Mouse (Mus musculus) T-cell, adult 2 months (primary cell): Measurements from ENCODE around the gene Fgf22.

ENCODE experiments used
- DNase-seq: peaks from one replicate; pipeline ENCODE4 v3.0.0; 2022; ENCODE audit warnings: low spot score

Gene Fgf22

GRCm38 (mm10) chr10:79793051-79793737 is 38.3 kb downstream of the Fgf22 start, which contains the start of gene Palm:
Gene Palm, plus strand, starts transcription at chr10:79793572.
- peak; percentile 67 for DNase-seq

DNA sequence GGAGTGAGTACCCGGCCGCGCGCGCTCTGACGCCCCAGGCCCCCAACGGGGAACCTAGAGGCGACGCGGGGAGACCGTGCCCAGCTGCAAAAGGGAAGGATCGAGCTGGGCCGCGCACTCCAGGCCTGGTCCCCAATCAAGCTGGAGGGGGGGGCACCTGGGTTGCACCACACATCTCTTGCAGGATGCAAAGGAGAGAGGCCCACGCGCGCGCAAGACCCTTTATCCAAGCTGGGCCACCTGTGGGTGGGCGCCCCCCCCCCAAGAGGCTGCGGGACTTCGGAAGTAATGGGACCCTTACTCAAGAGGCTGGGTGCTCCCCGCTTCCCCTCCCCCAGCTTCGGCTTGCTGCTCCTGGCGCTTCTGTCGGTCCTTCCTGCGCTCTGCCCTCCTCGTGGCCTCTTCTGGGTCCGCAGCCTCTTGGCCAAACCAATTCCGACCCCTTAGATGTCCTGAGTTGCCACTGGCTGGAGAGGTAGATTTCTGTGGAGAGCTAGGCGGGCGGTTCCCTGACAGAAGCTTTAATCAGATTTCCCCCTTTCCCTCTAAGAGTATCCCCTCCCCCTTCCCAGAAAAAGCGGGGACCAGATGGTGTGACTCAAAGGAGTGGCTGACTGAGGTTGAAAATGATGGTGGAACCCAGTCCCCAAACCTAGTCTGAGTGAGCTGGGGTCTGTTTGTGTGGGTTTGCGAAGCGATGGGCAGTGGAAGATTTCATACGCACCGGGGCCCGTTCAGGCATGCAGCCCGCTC is 39.0 kb downstream of the Fgf22 start:
- DNase-seq, result no peak

- DNase-seq, result no peak
Measured at GRCm38 (mm10) chr10:79794491-79794931, 39.6 kb downstream of the Fgf22 start.

DNA sequence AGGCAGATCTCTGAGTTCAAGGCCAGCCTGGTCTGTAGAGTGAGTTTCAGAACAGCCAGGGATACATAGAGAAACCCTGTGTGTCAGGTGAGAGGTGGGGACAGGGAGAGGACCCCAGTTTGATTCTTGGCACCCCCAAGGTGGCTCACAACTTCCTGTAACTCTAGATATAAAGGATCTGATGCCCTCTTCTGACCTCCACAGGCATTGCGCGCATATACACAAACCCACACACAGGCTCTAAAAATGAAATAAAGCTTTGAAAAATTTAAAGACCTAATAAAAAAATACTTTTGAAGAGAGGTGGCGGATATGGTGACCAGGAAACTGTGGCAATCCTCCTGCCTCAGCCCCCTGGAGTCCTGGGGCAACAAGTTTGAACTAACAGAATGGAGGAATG is 41.0 kb downstream of the Fgf22 start:
- no peak for DNase-seq

DNA sequence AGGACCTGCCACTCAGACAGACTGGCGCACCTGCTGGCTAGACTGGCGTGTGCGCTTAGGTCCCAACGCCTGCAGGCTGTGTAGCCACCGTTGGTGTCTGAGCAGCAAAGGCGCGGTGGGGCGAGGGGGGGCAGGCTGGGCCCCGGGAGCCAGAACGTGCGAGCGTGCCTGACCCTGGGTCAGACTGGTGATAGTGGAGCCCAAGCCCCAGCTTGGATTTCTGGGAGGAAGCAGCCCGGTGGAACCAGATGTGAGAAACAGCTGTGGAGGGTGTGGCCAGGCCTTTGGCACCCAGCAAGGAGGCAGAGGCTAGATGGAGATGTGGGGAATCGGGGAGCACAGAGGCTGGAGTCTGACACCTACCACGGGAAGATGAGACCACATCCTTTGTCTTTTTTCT is 42.5 kb downstream of the Fgf22 start:
- DNase-seq, result no peak

GRCm38 (mm10) chr10:79798289-79798928 is 43.5 kb downstream of the Fgf22 start:
- DNase-seq, result no peak

GRCm38 (mm10) chr10:79800508-79800907 is 45.6 kb downstream of the Fgf22 start:
- no peak for DNase-seq

- DNase-seq, result no peak
Measured at GRCm38 (mm10) chr10:79801837-79802236, 47.0 kb downstream of the Fgf22 start.

GRCm38 (mm10) chr10:79802331-79802971 is 47.6 kb downstream of the Fgf22 start:
- DNase-seq, result no peak

GRCm38 (mm10) chr10:79803716-79804323 is 48.9 kb downstream of the Fgf22 start:
- DNase-seq, result no peak

- no peak for DNase-seq
Measured at GRCm38 (mm10) chr10:79805636-79806035, 50.8 kb downstream of the Fgf22 start.

DNA sequence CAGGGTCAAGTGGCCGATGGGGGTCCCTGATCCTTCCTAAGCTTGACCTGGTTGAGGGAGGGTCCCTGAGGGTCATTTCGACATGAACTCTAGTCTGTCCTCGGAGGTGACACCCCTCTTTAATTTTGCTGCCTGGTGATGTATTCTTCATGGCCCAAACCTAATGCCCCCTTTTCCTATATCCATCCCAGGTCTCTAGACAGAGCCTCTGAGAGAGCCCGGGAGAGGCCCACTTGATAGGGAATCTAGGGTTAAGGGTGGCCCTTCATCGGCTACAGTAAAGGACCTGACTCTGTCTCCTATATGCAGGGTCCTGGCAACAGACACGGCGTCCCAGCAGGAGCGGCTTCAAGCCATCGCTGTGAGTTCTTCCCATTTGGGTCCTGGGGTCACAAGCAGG is 51.5 kb downstream of the Fgf22 start:
- DNase-seq, result no peak

DNA sequence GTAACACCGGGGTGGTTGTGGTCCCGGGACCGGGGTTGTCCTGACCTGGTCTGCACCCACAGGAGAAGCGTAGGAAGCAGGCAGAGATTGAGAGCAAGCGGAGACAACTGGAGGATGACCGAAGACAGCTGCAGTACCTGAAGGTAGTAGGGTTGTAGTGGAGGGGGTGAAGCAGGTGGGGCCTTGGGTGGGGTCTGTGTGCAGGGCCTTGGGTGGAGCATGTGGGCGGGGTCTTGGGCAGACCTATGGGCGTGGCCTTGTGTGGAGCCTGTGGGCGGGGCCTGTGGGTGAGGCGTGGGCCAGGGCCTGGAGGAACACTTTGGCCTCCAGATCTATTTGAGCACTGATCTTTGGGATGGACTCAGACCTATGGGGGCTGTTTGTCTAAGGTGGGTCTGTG is 52.1 kb downstream of the Fgf22 start:
- no peak for DNase-seq

- no peak for DNase-seq
Measured at GRCm38 (mm10) chr10:79807826-79808225, 53.0 kb downstream of the Fgf22 start.
